Mouse (Mus musculus) liver, postnatal 0 days (tissue): ENCODE results near the gene Itpr2.

ENCODE experiments used
- CTCF ChIP-seq: sonication (generic); IDR thresholded peaks from 2 replicates; pipeline ENCODE4 v1.5.1; 2016; ENCODE audit warnings: antibody characterized with exemption, low read depth
- EP300 ChIP-seq: IDR thresholded peaks from 2 replicates; pipeline ENCODE4 v1.6.1; 2016; ENCODE audit warnings: antibody characterized with exemption, low read depth, mild to moderate bottlenecking

- no peak for TF ChIP-seq CTCF
- TF ChIP-seq EP300 = no peak
These were observed 164.8 kb downstream of the Itpr2 start for GRCm38 (mm10) chr6:146337237-146337636.
